Mouse (Mus musculus) thymus, postnatal 36 days (tissue): ENCODE results near the gene Tnpo1.
"Not testable (repeated sequence)": the region's sequence is repeated elsewhere in the genome, so short reads cannot be mapped to it uniquely, and the experiment has no call there.

Experiments used
- DNase-seq, 2 experiments: peaks; one replicate each; pipeline ENCODE4 v3.0.0; 2022; ENCODE audit warnings: mixed read lengths in 2 of 2

Tnpo1 gene

GRCm38 (mm10) chr13:98816981-98817660 is 109.1 kb downstream of the Tnpo1 start:
- DNase-seq: not testable (repeated sequence)

DNA sequence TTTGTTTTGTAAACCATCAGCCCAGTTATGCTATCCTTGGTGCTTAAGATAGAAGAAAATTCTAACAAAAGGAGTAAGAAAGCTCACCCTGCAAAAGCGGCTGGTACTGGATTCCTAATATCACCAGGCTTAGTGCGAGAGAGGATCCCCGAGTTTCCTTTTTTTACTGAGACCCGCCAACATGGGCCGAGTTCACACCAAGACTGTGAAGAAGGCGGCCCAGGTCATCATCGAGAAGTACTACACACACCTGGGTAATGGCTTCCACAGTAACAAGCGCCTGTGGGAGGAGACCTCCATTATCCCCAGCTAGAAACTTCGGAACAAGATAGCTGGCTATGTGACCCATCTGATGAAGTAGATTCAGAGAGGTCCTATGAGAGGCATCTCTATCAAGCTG is 109.6 kb downstream of the Tnpo1 start:
- DNase-seq: no peak

- DNase-seq: peak; percentile 95 to 96
Observed at GRCm38 (mm10) chr13:98815147-98815785, 110.9 kb downstream of the Tnpo1 start, which contains the start of gene Fcho2. TSS of gene Fcho2 (minus strand) at chr13:98815449.

DNA sequence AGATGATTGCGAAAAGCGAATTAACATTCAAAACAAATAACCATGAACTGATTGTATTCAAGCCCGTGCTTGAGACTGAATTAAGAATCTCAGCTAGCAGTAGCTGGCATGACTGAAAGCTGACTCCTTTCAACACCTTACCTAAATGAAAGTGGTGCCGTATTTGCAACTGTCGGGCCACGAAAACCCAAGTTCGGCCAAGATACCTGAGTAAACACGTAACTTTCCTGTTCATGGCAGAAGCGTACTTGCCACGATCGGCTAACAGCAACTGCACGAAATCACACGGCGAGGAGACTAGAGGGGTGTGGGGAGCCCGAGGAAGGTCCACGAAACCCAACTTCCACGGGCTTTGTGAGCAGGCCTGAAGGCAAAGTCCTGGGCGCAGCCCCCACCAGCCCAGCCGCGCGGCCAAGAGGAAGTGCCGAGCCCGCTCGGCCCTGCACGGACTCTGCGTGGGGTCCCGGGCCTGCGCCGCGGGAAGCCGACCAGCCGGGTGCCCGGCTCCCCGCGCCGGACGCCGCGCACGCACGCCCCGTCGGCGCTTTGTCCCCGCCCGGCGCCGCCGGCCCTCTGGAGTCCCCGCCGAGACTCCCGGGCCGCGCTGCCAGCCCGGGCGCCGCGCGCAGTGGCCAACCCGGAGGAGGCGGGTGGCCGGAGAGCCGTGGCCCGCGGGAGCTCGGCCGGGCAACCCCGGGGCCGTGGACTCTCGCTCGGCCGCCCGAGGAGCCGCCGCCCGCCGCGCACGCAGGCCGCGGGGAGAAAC is 111.7 kb downstream of the Tnpo1 start:
- DNase-seq: peak; percentile 48 to 55

DNA sequence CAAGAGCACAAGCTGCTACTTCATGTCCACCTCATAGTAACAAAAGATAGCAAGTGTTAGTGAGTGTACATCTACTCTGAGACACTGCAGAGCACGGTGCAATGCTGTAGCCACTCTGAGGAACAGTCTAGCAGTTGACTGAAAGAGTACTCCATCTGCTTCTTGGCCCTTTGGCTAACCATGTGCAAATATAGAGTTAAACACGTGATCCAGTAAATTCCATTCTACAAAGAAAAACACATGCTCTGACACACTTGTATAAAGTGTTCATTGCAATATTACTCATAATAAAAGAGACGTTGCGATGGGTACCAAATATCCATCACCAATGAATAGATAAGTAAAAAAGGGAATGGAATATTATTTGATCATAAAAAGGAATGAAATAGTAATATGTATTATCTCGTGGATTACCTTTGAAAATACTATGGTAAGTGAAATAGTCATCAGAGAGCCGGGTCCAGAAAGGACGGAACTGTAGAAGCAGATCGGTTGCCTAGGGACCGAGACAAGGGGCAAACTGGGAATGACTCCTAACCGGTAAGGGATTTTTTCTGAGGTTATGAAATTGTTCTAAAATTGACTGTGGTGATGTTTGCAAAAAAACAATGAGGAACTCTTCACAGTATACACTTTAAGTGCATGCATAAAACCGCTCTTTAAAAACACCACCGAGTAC is 112.4 kb downstream of the Tnpo1 start:
- no peak for DNase-seq

DNA sequence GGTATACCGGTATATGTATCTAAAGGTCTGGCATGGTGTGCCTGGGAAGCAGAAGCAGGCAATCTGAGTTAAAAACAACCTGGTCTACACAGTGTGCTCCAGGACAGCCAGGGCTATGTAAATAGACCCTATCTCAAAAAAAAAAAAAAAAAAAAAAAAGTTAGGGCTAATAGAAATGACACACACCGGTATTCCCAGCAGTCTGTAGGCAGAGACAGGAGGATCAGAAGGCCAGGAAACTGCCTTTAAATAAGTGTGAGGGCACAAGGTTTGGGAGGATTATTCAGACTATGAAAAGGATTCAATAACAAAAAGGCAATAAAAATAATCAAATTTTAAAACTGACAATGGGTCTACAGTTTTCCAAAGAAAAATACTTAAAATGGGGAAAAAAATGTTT is 113.0 kb downstream of the Tnpo1 start:
- no peak for DNase-seq

- DNase-seq: no peak
Observed at GRCm38 (mm10) chr13:98812285-98812684, 113.9 kb downstream of the Tnpo1 start.

GRCm38 (mm10) chr13:98810143-98810542 is 116.0 kb downstream of the Tnpo1 start:
- no peak for DNase-seq

GRCm38 (mm10) chr13:98809087-98809486 is 117.1 kb downstream of the Tnpo1 start:
- DNase-seq: no peak

- DNase-seq: no peak
Observed at GRCm38 (mm10) chr13:98804480-98804879, 121.7 kb downstream of the Tnpo1 start.

- DNase-seq: no peak
Observed at GRCm38 (mm10) chr13:98803699-98804098, 122.5 kb downstream of the Tnpo1 start.

- DNase-seq: no peak
Observed at GRCm38 (mm10) chr13:98802957-98803356, 123.2 kb downstream of the Tnpo1 start.

DNA sequence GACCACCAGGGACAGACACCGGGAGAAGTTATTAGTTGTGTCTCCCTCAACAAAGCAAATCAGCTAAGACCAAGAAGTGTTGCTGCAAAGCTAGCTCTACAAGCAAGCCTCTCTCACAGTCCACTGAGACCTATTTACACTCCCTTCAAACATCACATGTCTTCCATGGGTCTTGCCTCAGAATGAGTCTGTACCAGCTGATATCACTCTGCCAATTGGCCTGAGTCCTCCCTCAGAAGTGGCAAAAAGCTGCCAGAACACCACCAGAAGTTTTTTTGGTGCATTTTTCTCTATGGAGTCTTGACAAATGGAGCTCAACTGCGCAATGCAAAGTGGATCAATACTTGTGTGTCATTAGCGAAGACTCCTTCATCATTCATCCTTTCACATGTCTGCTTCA is 130.7 kb downstream of the Tnpo1 start:
- DNase-seq: no peak

DNA sequence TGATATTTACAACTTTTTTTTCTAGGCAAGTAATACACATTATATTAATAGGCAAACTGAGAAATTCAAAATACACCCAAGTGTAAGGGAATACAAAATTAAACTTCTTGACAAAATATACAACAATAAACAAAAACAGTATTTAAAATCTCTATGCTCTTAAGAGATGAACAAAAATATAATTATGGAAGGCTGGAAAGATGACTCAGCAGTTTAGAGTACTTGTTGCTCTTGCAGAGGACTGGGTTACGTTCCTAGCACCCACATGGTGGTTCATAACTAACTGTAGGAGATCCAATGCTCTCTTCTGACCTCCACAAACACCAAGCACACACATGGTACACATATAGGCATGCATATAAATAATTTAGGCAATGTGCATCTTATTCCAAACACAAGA is 133.3 kb downstream of the Tnpo1 start:
- DNase-seq: no peak

GRCm38 (mm10) chr13:98791693-98792092 is 134.5 kb downstream of the Tnpo1 start:
- DNase-seq: no peak
